In the genomic region with DNA sequence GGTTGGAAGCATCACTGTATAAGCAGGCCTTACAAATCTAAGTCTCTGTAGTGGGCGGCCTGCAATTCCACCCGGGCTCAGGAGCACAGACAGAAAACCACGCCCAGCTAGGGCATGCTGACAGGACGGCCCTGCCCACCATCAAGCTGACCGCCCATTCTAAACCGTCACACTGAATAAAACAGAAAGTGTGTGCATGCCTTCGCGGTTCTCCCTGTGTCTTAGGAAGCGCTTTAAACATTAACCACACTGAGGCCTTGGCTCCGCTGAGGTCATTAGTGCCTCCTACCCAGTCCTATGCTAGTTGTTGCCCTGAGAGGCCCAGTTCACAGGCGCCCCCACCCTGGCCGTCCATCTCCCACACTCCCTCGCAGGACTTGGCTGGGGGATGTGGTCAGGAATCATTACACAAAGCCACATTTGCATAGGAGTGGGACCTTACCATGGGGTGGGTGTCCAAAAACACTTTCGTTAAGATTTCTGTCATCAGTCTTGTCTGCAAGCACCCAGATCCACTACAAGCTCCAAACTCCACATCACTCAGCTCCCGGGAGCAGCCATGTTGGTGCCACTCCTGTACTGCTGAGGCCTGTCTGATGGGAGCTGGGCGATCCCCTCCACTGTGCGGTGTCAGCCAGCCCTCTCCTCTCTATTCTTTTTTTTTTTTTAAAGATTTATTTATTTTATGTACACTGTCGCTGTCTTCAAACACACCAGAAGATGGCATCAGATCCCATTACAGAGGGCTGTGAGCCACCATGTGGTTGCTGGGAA, we compare ENCODE assay signal across 15 mouse cellular contexts. TPM values are rescaled to one million over a fixed set of nuclear protein-coding genes. Genes with fewer than 3 reads are reported as not detected.
A peak's percentile ranks its signal among the peaks of the same experiment; 100 is the strongest.
DNase-seq lines count a peak whose midpoint lies in the region; ATAC-seq and TF ChIP-seq lines count a peak whose summit lies in the region.
"Had no signal": no experiment of that assay in that cellular context is flagged by ENCODE, and none has a peak within 500 bp of the region (broad histone marks: within the 10 kb centered on the region; RNA-seq: fewer than 3 reads in every experiment).

No protein-coding gene starts in this region.

- peaks cover 5% of the 10 kb centered on the region; the same call in 1 of the 2 replicates for H3K27me3 ChIP-seq in heart, embryonic 12.5 days (replicated peaks)
- H3K27me3 ChIP-seq in heart, embryonic 11.5 days (ENCODE audit: control insufficient read depth, insufficient read depth, low read length), result 0 out of 2 replicates have a peak, but pooled peaks cover 2% of the 10 kb centered on the region
- no peaks in the 10 kb centered on the region for H3K27me3 ChIP-seq in intestine, postnatal 0 days (replicated peaks; ENCODE audit: control insufficient read depth, insufficient read depth, low read length)
- H3K27me3 ChIP-seq: limb, embryonic 12.5 days; midbrain, embryonic 12.5 days had no signal

- no peak overlapping the region for H3K27ac ChIP-seq in heart, embryonic 12.5 days (ENCODE audit: poor library complexity, severe bottlenecking)
- no peak overlapping the region for H3K27ac ChIP-seq in heart, embryonic 11.5 days (ENCODE audit: low read depth, low read length)
- H3K27ac ChIP-seq in intestine, postnatal 0 days (ENCODE audit: low read depth, low read length), result no peak overlapping the region
- H3K27ac ChIP-seq: forebrain, embryonic 10.5 days; limb, embryonic 12.5 days; midbrain, embryonic 12.5 days had no signal

- no peak for TF ChIP-seq CTCF in intestine, postnatal 0 days (IDR thresholded peaks at IDR 0.05; ENCODE audit: low read depth)

- peak; percentile 85 for DNase-seq in 416B (ENCODE audit: low read depth)
- peak; percentile 81 to 91 for DNase-seq in kidney, postnatal 36 days
- no peak for DNase-seq in natural killer cell, adult 2 months (ENCODE audit: low spot score in 2 of 2)
- no peak for DNase-seq in left cerebral cortex, adult 8-10 months (ENCODE audit: low spot score in 2 of 2)
- DNase-seq in spleen, postnatal 36 days (ENCODE audit: low spot score in 2 of 2), result no peak
- DNase-seq: adrenal gland, postnatal 10 days; cerebellum, adult 11-12 months; gastrocnemius, postnatal 36 days; heart, postnatal 4 days had no signal

- no peak for ATAC-seq in heart, embryonic 12.5 days (ENCODE audit: insufficient number of reproducible peaks, low FRiP score)
- no peak for ATAC-seq in heart, embryonic 11.5 days (replicated peaks; ENCODE audit: insufficient number of reproducible peaks, low FRiP score, low TSS enrichment)
- ATAC-seq in intestine, postnatal 0 days, result peak; percentile 56

- H3K36me3 ChIP-seq in heart, embryonic 12.5 days, result no peaks in the 10 kb centered on the region
- H3K36me3 ChIP-seq in heart, embryonic 11.5 days (ENCODE audit: control insufficient read depth, insufficient read depth, low read length), result no peaks in the 10 kb centered on the region
- H3K36me3 ChIP-seq in intestine, postnatal 0 days (ENCODE audit: control insufficient read depth, insufficient read depth), result no peaks in the 10 kb centered on the region
- H3K36me3 ChIP-seq: forebrain, embryonic 10.5 days; limb, embryonic 12.5 days; midbrain, embryonic 12.5 days had no signal

- 0 out of 2 replicates have a peak, but pooled peaks cover 3% of the 10 kb centered on the region for H3K4me1 ChIP-seq in heart, embryonic 12.5 days (replicated peaks)
- H3K4me1 ChIP-seq in heart, embryonic 11.5 days (ENCODE audit: control insufficient read depth, insufficient read depth, low read length), result 0 out of 2 replicates have a peak, but pooled peaks cover 5% of the 10 kb centered on the region
- 0 out of 2 replicates have a peak, but pooled peaks cover 3% of the 10 kb centered on the region for H3K4me1 ChIP-seq in intestine, postnatal 0 days (replicated peaks; ENCODE audit: control insufficient read depth, insufficient read depth, low read length)

- WGBS in heart, embryonic 12.5 days, result 72% methylated on average over 18 of the region's 18 CpGs
- 72% methylated on average over 18 of the region's 18 CpGs for WGBS in heart, embryonic 11.5 days (ENCODE audit: insufficient replicate concordance)
- 42% methylated on average over 18 of the region's 18 CpGs for WGBS in intestine, postnatal 0 days

- H3K4me2 ChIP-seq in heart, embryonic 12.5 days, result no peak overlapping the region
- no peak overlapping the region for H3K4me2 ChIP-seq in heart, embryonic 11.5 days
- peak overlapping the region; percentile 18; the same call in 1 of the 2 replicates for H3K4me2 ChIP-seq in intestine, postnatal 0 days (replicated peaks; ENCODE audit: low read depth)
- H3K4me2 ChIP-seq: limb, embryonic 12.5 days; midbrain, embryonic 12.5 days had no signal

- H3K9ac ChIP-seq in heart, embryonic 12.5 days, result peak overlapping the region; percentile 27; the same call in 1 of the 2 replicates
- no peak overlapping the region for H3K9ac ChIP-seq in heart, embryonic 11.5 days (ENCODE audit: low read depth, low read length)
- H3K9ac ChIP-seq in intestine, postnatal 0 days (ENCODE audit: low read depth, low read length), result no peak overlapping the region
- H3K9ac ChIP-seq: limb, embryonic 12.5 days; midbrain, embryonic 12.5 days had no signal

- no peaks in the 10 kb centered on the region for H3K9me3 ChIP-seq in heart, embryonic 12.5 days (replicated peaks)
- no peaks in the 10 kb centered on the region for H3K9me3 ChIP-seq in heart, embryonic 11.5 days (replicated peaks; ENCODE audit: control insufficient read depth, low read length)
- H3K9me3 ChIP-seq in intestine, postnatal 0 days (ENCODE audit: control insufficient read depth), result no peaks in the 10 kb centered on the region
- H3K9me3 ChIP-seq: forebrain, embryonic 10.5 days; limb, embryonic 12.5 days; midbrain, embryonic 12.5 days had no signal

- no peak overlapping the region for H3K4me3 ChIP-seq in heart, embryonic 12.5 days
- no peak overlapping the region for H3K4me3 ChIP-seq in heart, embryonic 11.5 days (ENCODE audit: low read depth, low read length)
- no peak overlapping the region for H3K4me3 ChIP-seq in intestine, postnatal 0 days (ENCODE audit: low read depth, low read length)
- H3K4me3 ChIP-seq: forebrain, embryonic 10.5 days; limb, embryonic 12.5 days; midbrain, embryonic 12.5 days had no signal

RNA-seq across cellular contexts. Expression of a gene that starts 18.5 kb away (rescaled TPM):
- 0.63 and 0.92 TPM in 2 replicates for polyA plus RNA-seq in heart, embryonic 12.5 days (2016; fragmentation: Nextera tagmentation; extraction: Ambion mirVana)
- 0.24 and 0.35 TPM in 2 replicates for polyA plus RNA-seq in heart, embryonic 11.5 days (2014; fragmentation: Nextera tagmentation; extraction: Ambion mirVana)
- polyA plus RNA-seq in intestine, postnatal 0 days (2015; fragmentation: Nextera tagmentation; extraction: Ambion mirVana), result 1.6 and 1.7 TPM in 2 replicates
- 100 to 1,000 TPM; 217 to 244 (median 225) TPM for total RNA-seq in left cerebral cortex, adult 8-10 months (2022)

RNA-seq across cellular contexts. Expression of a gene that starts 58.1 kb away (rescaled TPM):
- 18.7 and 19.2 TPM in 2 replicates for polyA plus RNA-seq in heart, embryonic 12.5 days (2016; fragmentation: Nextera tagmentation; extraction: Ambion mirVana)
- polyA plus RNA-seq in heart, embryonic 11.5 days (2014; fragmentation: Nextera tagmentation; extraction: Ambion mirVana), result 15.1 and 16.0 TPM in 2 replicates
- 4.8 and 5.6 TPM in 2 replicates for polyA plus RNA-seq in intestine, postnatal 0 days (2015; fragmentation: Nextera tagmentation; extraction: Ambion mirVana)
- 10 to 100 TPM; 29.8 to 37.4 (median 32.2) TPM for total RNA-seq in left cerebral cortex, adult 8-10 months (2022)

Comparison
In these comparisons a context has a peak if more than half of its experiments do, and no peak if none do; other contexts are left out.
1. DNase-seq: peak in 416B (single experiment) and kidney, postnatal 36 days (2 of 2); none in natural killer cell, adult 2 months (0 of 2), left cerebral cortex, adult 8-10 months (0 of 2) and spleen, postnatal 36 days (0 of 2).